Mouse (Mus musculus): ENCODE data around the gene Gpr176.
A peak's percentile ranks its signal among the peaks of the same experiment; 100 is the strongest.

Gene Gpr176

GRCm38 (mm10) chr2:118373572-118374279, 507 bp upstream of the Gpr176 start:
- DNase-seq (ENCODE audit: low spot score in 2 of 2) = peak; percentile 87

GRCm38 (mm10) chr2:118372561-118372900, 688 bp downstream of the Gpr176 start:
- no peak for DNase-seq (ENCODE audit: low spot score in 2 of 2)

DNA sequence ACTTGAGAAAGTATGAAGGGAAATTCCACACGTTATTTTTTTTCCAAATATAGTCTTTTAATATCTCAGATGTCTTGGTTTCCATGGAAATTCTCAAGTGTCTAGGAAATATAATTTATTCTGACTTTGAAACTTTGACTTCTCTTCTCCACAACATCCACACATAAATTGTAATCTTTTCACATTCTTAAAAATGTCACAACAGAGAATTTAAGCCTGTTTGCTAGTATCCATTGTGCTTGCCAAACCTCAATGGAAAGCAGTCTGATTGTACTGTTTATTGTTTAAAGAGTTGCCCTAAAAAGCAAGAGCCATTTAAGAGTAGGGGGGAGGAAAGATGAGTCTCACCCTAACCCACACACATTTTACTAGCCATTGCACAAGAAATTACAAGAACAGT, 1.4 kb downstream of the Gpr176 start:
- DNase-seq (ENCODE audit: low spot score in 2 of 2) = no peak

GRCm38 (mm10) chr2:118355138-118355719, 18.0 kb downstream of the Gpr176 start:
- DNase-seq (ENCODE audit: low spot score in 2 of 2) = no peak

- DNase-seq (ENCODE audit: low spot score in 2 of 2) = no peak
Measured at GRCm38 (mm10) chr2:118353916-118354403, 19.3 kb downstream of the Gpr176 start.

DNA sequence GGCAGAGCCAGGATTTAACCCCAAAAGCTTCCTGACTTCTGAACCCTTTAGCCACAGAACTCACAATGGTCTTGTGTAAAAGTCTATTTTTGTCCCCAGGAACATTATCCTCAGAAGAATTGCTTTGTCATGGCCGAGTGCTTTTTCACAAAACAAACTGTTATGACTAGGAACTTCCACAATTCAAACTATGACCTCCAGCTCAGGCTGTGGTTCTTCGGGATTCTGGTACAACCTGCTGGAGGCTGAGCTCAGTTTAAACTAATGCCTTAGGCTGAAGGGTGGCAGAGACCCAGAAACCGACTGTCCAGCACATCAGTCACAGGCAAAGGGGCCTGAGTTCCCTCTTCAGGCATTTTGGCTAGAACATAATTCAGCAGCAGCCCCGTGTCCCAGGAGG, 19.7 kb downstream of the Gpr176 start:
- DNase-seq (ENCODE audit: low spot score in 2 of 2) = no peak

DNA sequence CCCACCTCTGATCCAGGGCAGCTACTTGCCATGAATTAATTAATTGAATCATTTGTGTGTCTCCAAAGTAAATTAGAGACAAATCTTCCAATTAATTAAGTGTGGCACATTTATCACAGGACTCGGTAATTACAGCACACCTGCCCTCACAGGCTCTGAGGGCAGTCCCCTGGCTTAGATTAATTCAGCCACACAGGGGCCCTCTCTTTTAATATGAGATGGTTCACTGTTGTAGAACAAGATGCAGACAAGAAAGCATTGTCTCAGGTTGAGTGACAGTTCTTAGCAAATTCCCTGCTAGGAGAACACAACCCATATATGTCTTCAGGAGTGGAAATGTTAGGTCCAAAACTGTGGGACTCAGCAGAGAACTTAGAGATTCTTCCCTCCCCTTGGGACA, 27.7 kb downstream of the Gpr176 start:
- DNase-seq (ENCODE audit: low spot score in 2 of 2) = no peak

GRCm38 (mm10) chr2:118343897-118344296, 29.3 kb downstream of the Gpr176 start:
- DNase-seq (ENCODE audit: low spot score in 2 of 2) = no peak

GRCm38 (mm10) chr2:118341295-118341694, 31.9 kb downstream of the Gpr176 start:
- DNase-seq (ENCODE audit: low spot score in 2 of 2) = no peak

- peak; percentile 4 to 33 for DNase-seq (ENCODE audit: low spot score in 2 of 2)
Measured at GRCm38 (mm10) chr2:118336084-118336483, 37.1 kb downstream of the Gpr176 start.

DNA sequence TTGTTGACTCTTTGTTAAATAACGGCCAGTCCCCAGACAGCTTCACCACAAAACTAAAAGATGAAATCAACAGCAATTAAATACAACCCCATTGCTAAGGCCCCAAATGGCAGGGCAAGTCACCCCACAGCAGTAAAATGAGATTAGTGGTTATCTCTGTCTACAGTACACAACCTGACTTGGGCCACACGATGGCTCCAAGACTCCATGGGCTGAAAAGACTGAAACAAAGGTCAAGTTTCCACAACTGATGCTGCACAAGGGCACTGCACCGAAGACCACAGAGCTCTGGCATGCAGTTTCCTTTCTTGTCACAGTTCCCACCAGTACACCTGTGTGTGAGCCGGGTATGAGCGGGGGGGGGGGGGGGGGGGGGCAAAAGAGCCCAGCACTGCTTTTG, 50.6 kb downstream of the Gpr176 start:
- no peak for DNase-seq (ENCODE audit: low spot score in 2 of 2)

- no peak for DNase-seq (ENCODE audit: low spot score in 2 of 2)
Measured at GRCm38 (mm10) chr2:118321804-118322203, 51.4 kb downstream of the Gpr176 start.

- no peak for DNase-seq (ENCODE audit: low spot score in 2 of 2)
Measured at GRCm38 (mm10) chr2:118321094-118321493, 52.1 kb downstream of the Gpr176 start.

- no peak for DNase-seq (ENCODE audit: low spot score in 2 of 2)
Measured at GRCm38 (mm10) chr2:118320519-118320918, 52.7 kb downstream of the Gpr176 start.

- DNase-seq (ENCODE audit: low spot score in 2 of 2) = no peak
Measured at GRCm38 (mm10) chr2:118319176-118319575, 54.0 kb downstream of the Gpr176 start.

DNA sequence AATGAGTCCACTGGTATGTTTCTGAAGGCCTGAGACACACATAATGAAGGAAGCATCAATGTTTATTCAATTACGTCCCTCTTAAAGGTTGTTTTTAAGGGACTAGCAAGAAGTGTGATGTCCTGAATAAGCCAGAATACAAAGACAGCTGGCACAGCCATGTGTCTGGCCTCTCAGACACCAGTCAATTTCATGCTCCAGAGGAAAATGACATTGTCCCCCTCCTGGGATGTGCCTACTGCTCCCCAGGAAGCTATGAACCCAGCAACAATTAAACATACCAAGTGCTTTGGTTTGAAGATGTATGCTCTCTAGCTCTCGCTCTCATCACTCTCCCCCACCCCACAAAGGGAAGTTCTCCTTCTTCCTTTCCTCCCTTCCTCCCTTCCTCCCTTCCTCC, 56.3 kb downstream of the Gpr176 start:
- no peak for DNase-seq (ENCODE audit: low spot score in 2 of 2)

GRCm38 (mm10) chr2:118315656-118316402, 57.4 kb downstream of the Gpr176 start:
- DNase-seq (ENCODE audit: low spot score in 2 of 2) = peak in 1 of 2 experiments; percentile 10

DNA sequence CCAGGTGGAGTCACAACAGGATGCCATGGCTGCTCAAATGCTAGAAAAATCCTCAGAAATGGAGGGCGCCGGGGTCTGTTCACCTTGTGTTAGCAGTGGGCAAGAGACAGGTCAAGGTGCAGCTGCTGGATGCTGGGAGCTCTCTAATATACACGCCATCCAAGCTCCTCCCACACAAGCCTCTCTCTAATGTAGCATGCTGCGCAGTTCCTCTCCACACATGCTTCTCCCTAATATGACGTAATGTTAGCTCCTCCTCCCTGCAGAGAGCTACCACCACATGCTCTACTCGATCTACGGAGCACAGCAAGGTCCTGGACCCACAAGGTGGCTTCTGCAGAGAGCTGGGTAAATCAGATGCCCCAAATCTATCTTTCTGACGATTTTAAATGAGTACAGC, 65.7 kb downstream of the Gpr176 start:
- DNase-seq (ENCODE audit: low spot score in 2 of 2) = peak; percentile 17 to 31

- DNase-seq (ENCODE audit: low spot score in 2 of 2) = no peak
Measured at GRCm38 (mm10) chr2:118306966-118307365, 66.3 kb downstream of the Gpr176 start.

- DNase-seq (ENCODE audit: low spot score in 2 of 2) = no peak
Measured at GRCm38 (mm10) chr2:118306522-118306895, 66.7 kb downstream of the Gpr176 start.

DNA sequence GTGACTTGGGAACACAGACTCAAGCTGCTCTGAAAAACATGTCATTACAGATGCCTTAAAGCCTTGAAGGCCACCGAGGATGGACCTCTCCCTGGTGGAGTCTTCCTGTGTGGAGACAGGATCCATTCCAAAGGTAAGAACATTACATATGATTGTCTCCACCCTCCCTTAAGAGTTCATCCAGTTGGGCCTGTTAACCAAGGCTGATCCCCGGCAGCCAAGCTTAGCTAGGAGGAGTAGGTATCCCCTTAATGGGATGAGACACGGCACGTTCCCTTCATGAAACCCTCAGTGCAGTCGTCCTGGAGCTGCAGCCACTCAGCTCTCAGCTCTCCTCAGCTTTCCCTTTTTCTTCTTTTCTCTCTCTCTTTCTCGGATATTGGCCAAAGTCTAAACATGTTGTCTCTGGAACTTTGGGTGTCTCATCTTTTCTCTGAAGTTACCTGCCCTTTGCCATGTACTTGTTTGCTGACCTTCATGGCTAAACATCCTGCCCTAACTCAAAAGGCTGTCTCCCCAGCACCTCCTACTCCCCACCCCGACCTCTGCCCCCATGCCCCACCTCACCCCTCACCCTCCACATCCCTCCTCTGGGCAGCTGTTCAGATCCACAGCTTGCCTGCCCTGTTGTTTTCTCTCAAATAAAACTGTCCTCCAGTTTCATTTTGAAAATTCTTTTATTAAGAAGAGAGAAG, 67.2 kb downstream of the Gpr176 start:
- no peak for DNase-seq (ENCODE audit: low spot score in 2 of 2)

- DNase-seq (ENCODE audit: low spot score in 2 of 2) = no peak
Measured at GRCm38 (mm10) chr2:118303456-118303855, 69.8 kb downstream of the Gpr176 start.
